Mouse (Mus musculus) lung, embryonic 16.5 days (tissue): ENCODE data around the gene Arl3. TPM values are rescaled to one million over a fixed set of nuclear protein-coding genes. Genes with fewer than 3 reads are reported as not detected.

Experiments
- ATAC-seq: fragments of 200-750 bp; cut with Nextera tagmentation; 2 replicates; pipeline ENCODE4 v1.8.0; 2017; ENCODE audit warnings: low read depth, mild to moderate bottlenecking, moderate library complexity
- H3K27ac ChIP-seq: fragments of 300-500 bp; sonication (generic); 2 replicates; pipeline ENCODE4 v1.5.1; 2014; ENCODE audit warnings: mild to moderate bottlenecking, control low read depth, low read length
- H3K27me3 ChIP-seq: fragments of 300-500 bp; sonication (generic); 2 replicates; pipeline ENCODE4 v1.6.1; 2014; ENCODE audit warnings: low read depth, low read length, mixed read lengths; ENCODE audit not compliant: control insufficient read depth, insufficient read depth
- H3K36me3 ChIP-seq: fragments of 300-500 bp; sonication (generic); 2 replicates; pipeline ENCODE4 v1.6.1; 2014; ENCODE audit warnings: low read length; ENCODE audit not compliant: control insufficient read depth, insufficient read depth
- H3K4me1 ChIP-seq: fragments of 300-500 bp; sonication (generic); replicated peaks from 2 replicates; pipeline ENCODE4 v1.6.1; 2014; ENCODE audit warnings: low read length, mixed read lengths; ENCODE audit not compliant: control insufficient read depth, insufficient read depth
- H3K4me2 ChIP-seq: fragments of 300-500 bp; sonication (generic); 2 replicates; pipeline ENCODE4 v1.6.1; 2014; ENCODE audit warnings: low read depth, low read length, control low read depth
- H3K4me3 ChIP-seq: fragments of 300-500 bp; sonication (generic); 2 replicates; pipeline ENCODE4 v1.5.1; 2014; ENCODE audit warnings: mild to moderate bottlenecking, low read length, control low read depth
- H3K9ac ChIP-seq: fragments of 300-500 bp; sonication (generic); 2 replicates; pipeline ENCODE4 v1.6.1; 2014; ENCODE audit warnings: low read length, control low read depth
- H3K9me3 ChIP-seq: fragments of 300-500 bp; sonication (generic); 2 replicates; pipeline ENCODE4 v1.6.1; 2016; ENCODE audit warnings: low read length; ENCODE audit not compliant: control insufficient read depth
- WGBS: fragments of 180-500 bp; shearing (Covaris S2); extraction: QIAGEN DNeasy Blood & Tissue Kit; methylation state at CpG from one replicate; pipeline ENCODE4 v1.1.7; 2014; 5-methylcytosine and 5-hydroxymethylcytosine counted together
- polyA plus RNA-seq: library from polyadenylated mRNA; unstranded; fragments of >200 nt; fragmentation: Nextera tagmentation; extraction: Ambion mirVana; gene quantifications from 2 replicates; pipeline ENCODE4 v1.2.1, GENCODE M21; 2015

The Arl3 gene
- polyA plus RNA-seq, 1 experiment from 2014 or later, result 118 TPM

DNA sequence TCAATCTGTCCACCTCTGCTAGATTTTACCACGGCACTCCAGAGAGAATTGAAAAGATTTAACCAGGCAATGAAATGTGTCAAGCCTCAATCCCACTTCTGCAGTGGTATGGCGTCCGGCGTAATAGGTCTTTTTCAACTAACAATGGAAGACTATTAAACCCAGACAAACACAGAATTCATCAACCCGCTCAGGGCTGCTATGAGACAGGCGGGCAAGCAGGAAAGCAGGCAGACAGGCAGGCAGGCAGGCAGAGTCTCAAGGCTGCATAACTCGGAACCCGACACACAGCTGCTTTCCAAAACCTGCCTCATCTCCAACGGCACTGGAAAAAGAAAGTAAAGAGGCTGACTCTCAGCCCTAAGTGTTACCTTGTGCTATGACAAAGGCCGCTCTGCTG, 24.9 kb downstream of the Arl3 start:
- Histone ChIP-seq H3K4me1 (peaks cover 2% of the 10 kb centered on the region), H3K27me3 (no peaks in the 10 kb centered on the region), H3K36me3 (peaks cover 27% of the 10 kb centered on the region), H3K4me2 (no peak overlapping the region), H3K9ac (no peak overlapping the region), H3K27ac (0 out of 2 replicates have a peak overlapping the region, but pooled peaks have one; percentile 32), H3K9me3 (no peaks in the 10 kb centered on the region), H3K4me3 (no peak overlapping the region)
- WGBS, result 69% methylated on average over 10 of the region's 10 CpGs
- ATAC-seq, result no peak

DNA sequence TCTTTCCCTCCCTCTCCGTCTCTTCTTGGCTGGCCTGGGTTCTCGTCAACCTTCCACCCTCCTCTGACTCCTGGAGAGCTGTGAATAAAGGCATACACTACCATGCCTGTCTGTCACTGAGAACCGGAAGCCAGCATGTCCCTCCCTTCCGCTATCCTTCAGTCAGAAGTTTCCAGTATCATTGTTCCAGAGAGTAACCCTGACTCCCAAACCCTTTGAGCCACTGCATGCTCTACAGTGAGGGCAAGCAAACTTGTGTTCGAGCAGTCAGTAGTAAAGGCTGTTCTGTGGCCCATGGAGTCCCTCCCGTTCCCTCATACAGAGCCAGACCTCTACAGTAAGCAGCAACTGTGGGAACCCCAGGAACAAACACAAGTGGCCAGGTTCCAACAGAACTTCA, 25.4 kb downstream of the Arl3 start:
- WGBS, result 63% methylated on average over 6 of the region's 6 CpGs
- Histone ChIP-seq H3K36me3 (peaks cover 31% of the 10 kb centered on the region), H3K4me3 (no peak overlapping the region), H3K27me3 (no peaks in the 10 kb centered on the region), H3K4me1 (peaks cover 2% of the 10 kb centered on the region), H3K4me2 (no peak overlapping the region), H3K9me3 (no peaks in the 10 kb centered on the region), H3K9ac (no peak overlapping the region), H3K27ac (0 out of 2 replicates have a peak overlapping the region, but pooled peaks have one; percentile 32)
- ATAC-seq, result no peak

DNA sequence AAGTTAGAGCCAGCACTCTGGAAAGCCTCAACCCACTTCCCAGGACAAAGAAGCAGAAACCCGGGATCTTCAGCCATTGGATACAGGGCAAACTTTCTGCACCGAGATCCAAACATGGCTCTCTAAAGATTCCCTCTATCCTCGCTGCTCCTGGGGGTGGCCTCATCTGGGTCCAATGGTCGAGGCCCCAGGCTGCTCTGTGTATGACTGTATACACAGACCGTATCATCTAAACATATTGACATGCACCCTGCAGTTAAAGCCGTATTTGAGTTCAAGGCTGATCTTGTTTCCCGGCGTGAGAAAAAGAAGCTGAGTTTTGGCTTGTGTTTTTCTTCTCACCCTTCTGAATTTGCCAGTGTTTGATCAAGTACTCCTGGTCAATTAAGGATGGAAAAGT, 30.2 kb downstream of the Arl3 start:
- peaks cover 3% of the 10 kb centered on the region; the same call in 1 of the 2 replicates for H3K9me3 ChIP-seq
- no peak overlapping the region for H3K9ac ChIP-seq
- no peak for ATAC-seq
- no peaks in the 10 kb centered on the region for H3K27me3 ChIP-seq
- H3K4me3 ChIP-seq, result no peak overlapping the region
- peaks cover 17% of the 10 kb centered on the region for H3K36me3 ChIP-seq
- peaks cover 2% of the 10 kb centered on the region for H3K4me1 ChIP-seq
- H3K27ac ChIP-seq, result no peak overlapping the region
- WGBS, result 78% methylated on average over 8 of the region's 8 CpGs
- H3K4me2 ChIP-seq, result no peak overlapping the region

DNA sequence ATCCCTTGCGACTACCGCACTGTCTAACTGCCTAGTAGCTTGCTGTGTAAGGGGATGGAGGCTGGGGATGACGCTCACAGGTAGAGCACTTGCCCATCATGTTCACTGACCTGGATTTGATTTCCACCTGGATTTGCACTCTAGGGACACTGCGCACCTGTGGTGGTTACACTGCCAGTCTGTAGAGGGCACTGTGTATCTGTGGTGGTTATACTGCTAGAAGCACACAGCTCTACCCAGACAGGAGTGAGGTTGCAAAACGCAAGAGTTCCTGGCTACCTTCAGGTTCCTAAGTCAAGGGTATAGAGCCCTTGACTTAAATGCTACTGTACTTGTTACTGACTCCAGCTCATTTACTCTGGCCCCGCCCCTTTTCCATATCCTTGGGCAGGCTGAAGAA, 34.8 kb downstream of the Arl3 start:
- no peaks in the 10 kb centered on the region for H3K27me3 ChIP-seq
- no peak overlapping the region for H3K9ac ChIP-seq
- H3K36me3 ChIP-seq, result peaks cover 13% of the 10 kb centered on the region
- no peak overlapping the region for H3K4me3 ChIP-seq
- H3K4me2 ChIP-seq, result no peak overlapping the region
- H3K9me3 ChIP-seq, result peaks cover 3% of the 10 kb centered on the region; the same call in 1 of the 2 replicates
- ATAC-seq, result 0 out of 2 replicates have a peak, but pooled peaks have one; percentile 52
- H3K4me1 ChIP-seq, result peaks cover 8% of the 10 kb centered on the region
- WGBS, result 81% methylated on average over 6 of the region's 6 CpGs
- no peak overlapping the region for H3K27ac ChIP-seq

DNA sequence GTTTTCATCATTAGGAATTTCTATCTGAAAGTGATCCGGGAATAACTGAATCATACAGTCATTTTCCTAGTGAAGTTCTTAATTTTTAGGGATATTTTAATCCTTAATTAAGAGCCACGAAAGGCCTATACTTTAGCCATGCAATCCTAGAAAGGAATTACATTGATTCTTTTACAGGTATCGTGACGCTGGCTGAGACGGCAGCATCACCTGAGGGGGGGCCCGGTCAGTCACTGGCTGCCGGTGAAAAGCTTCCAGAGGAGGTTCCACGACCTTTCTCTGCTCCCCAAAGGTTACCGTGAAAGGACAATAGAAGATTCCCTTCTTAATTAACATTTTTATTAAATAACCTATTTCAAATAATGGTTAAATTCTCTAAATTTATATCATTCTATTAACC, 35.6 kb downstream of the Arl3 start:
- no peak overlapping the region for H3K4me3 ChIP-seq
- H3K4me1 ChIP-seq, result peaks cover 16% of the 10 kb centered on the region
- no peak overlapping the region for H3K4me2 ChIP-seq
- ATAC-seq, result no peak
- H3K9ac ChIP-seq, result no peak overlapping the region
- H3K27me3 ChIP-seq, result no peaks in the 10 kb centered on the region
- H3K9me3 ChIP-seq, result peaks cover 3% of the 10 kb centered on the region; the same call in 1 of the 2 replicates
- WGBS, result 93% methylated on average over 9 of the region's 9 CpGs
- H3K27ac ChIP-seq, result no peak overlapping the region
- H3K36me3 ChIP-seq, result peaks cover 8% of the 10 kb centered on the region

DNA sequence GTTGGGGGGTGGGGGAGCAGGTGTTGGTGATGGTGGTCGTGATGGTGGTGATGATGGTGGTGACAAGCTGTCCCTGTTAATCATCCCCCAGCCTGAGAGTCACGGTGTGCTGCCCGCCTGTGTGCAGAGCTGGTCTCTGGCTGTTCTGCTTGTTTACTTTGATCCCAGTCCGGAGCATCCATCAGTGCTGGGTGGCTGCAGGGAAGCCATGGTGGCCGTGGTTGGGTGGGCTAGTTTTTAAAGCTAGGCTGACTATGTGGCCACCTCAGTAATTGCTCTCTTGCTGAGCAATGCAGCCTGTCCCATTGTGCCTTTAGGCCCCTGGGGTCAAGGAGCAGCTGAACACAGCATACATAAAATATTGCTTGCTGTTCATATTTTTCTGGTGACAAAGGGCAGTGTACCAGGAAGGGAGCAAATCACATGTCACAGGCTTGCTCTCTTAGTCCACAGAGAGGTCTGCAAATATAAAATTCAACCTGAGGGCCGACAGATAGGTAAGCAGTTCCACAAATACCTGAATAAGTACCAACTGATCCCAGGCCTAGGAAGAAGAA, 38.4 kb downstream of the Arl3 start:
- 45% methylated on average over 6 of the region's 6 CpGs for WGBS
- H3K9ac ChIP-seq, result no peak overlapping the region
- H3K27me3 ChIP-seq, result no peaks in the 10 kb centered on the region
- peaks cover 44% of the 10 kb centered on the region for H3K4me1 ChIP-seq
- no peaks in the 10 kb centered on the region for H3K9me3 ChIP-seq
- no peaks in the 10 kb centered on the region for H3K36me3 ChIP-seq
- no peak for ATAC-seq
- H3K27ac ChIP-seq, result no peak overlapping the region
- H3K4me3 ChIP-seq, result no peak overlapping the region
- no peak overlapping the region for H3K4me2 ChIP-seq

DNA sequence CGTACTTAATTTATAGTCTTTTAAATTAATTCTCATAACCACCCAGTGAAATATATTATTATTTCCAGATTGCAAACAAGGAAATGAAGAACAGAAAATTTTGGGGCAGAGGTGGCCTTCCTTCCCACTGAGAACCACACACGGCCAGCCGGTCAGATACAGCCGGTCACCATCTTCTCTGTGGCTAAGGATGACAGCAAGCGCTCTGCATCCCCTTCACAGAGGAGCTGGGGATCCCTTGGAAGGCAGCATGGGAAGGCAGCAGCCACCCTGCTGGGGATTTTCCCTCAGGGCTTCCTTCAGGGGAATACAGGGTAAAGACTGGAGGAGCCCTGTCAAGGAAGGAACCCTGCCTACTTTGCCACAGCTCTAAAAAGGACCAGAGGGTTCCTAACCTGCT, 39.5 kb downstream of the Arl3 start:
- H3K9me3 ChIP-seq, result no peaks in the 10 kb centered on the region
- H3K4me1 ChIP-seq, result peaks cover 55% of the 10 kb centered on the region
- H3K36me3 ChIP-seq, result no peaks in the 10 kb centered on the region
- no peaks in the 10 kb centered on the region for H3K27me3 ChIP-seq
- H3K4me2 ChIP-seq, result no peak overlapping the region
- WGBS, result 72% methylated on average over 5 of the region's 5 CpGs
- H3K9ac ChIP-seq, result no peak overlapping the region
- no peak overlapping the region for H3K4me3 ChIP-seq
- ATAC-seq, result no peak
- H3K27ac ChIP-seq, result peak overlapping the region; percentile 94

DNA sequence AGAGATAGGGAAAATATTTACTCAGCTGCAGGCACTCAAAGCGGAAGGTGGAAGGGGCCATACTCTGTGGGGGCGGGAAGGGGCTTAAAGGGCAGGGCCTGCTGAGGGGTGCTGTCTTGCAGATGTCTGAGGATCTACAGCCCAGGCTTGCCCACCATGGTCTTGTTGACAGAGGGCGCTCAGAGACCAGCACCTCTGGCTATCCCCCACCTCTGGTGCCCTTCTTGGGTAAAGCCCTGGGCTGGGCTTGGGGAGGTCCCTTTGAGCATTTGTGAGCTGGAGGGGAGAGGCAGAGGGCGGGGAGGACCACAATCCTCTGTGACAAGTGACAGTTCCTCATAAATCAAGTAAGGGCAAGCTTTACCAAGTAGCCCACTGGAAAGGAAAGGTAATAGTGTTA, 39.9 kb downstream of the Arl3 start:
- H3K36me3 ChIP-seq, result no peaks in the 10 kb centered on the region
- 37% methylated on average over 4 of the region's 4 CpGs for WGBS
- H3K27me3 ChIP-seq, result no peaks in the 10 kb centered on the region
- H3K4me3 ChIP-seq, result no peak overlapping the region
- H3K4me2 ChIP-seq, result no peak overlapping the region; the same call in 1 of the 2 replicates
- H3K9ac ChIP-seq, result 0 out of 2 replicates have a peak overlapping the region, but pooled peaks have one; percentile 13
- H3K27ac ChIP-seq, result peak overlapping the region; percentile 94
- no peaks in the 10 kb centered on the region for H3K9me3 ChIP-seq
- H3K4me1 ChIP-seq, result peaks cover 59% of the 10 kb centered on the region
- 0 out of 2 replicates have a peak, but pooled peaks have one; percentile 2 for ATAC-seq

DNA sequence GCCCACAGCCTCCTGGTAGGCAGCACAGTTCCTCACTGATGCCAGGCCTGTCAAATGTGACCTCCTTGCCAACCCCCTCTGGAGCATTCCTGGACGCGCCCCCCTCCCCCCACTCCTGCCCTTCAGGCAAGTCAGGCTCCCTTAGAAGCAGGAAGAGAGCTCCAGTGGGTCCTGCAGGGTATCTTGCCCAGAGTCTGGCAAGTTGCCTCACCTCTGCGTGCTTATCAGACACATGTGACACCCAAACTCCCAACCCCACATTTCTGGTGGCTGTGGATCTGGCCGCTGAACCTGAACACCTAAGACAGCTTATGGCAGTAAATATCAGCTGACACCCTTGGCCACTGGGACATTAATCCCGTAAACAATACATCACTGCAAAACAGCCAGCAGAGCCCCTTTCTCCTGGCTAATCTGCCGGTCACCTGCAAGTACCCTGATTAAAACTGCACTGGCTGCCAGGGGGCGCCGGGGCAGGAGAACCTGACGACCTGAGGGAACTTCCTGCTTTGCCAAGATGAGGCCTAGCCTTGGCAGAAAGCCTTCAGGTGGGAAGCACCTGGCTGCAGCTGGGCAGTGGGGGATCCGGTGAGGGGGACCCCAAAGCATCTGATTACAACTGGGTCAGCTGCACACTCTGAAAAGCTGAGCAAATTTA, 40.8 kb downstream of the Arl3 start:
- H3K27ac ChIP-seq, result peak overlapping the region; percentile 94
- 10% methylated on average over 10 of the region's 10 CpGs for WGBS
- H3K27me3 ChIP-seq, result no peaks in the 10 kb centered on the region
- no peaks in the 10 kb centered on the region for H3K36me3 ChIP-seq
- H3K9me3 ChIP-seq, result no peaks in the 10 kb centered on the region
- ATAC-seq, result 0 out of 2 replicates have a peak, but pooled peaks have one; percentile 13
- H3K4me2 ChIP-seq, result peak overlapping the region; percentile 19; the same call in 1 of the 2 replicates
- peaks cover 64% of the 10 kb centered on the region for H3K4me1 ChIP-seq
- H3K9ac ChIP-seq, result peak overlapping the region; percentile 52
- H3K4me3 ChIP-seq, result no peak overlapping the region
